Mouse (Mus musculus) midbrain, embryonic 14.5 days (tissue): Measurements from ENCODE around the gene Sept5. TPM values are rescaled to one million over a fixed set of nuclear protein-coding genes. Genes with fewer than 3 reads are reported as not detected.

Experiments used
- ATAC-seq: fragments of 200-750 bp; cut with Nextera tagmentation; 2 replicates; pipeline ENCODE4 v1.8.0; 2017; ENCODE audit warnings: moderate number of reproducible peaks, moderate library complexity; ENCODE audit not compliant: low FRiP score, low TSS enrichment
- DNase-seq: peaks from one replicate; pipeline ENCODE4 v3.0.0-alpha.2; 2015
- H3K27ac ChIP-seq: fragments of 300-500 bp; sonication (generic); replicated peaks from 2 replicates; pipeline ENCODE4 v1.5.1; 2014; ENCODE audit warnings: mild to moderate bottlenecking, low read depth, low read length, moderate library complexity
- H3K27me3 ChIP-seq: fragments of 300-500 bp; sonication (generic); 2 replicates; pipeline ENCODE4 v1.6.1; 2014; ENCODE audit warnings: low read length, control low read depth, mixed read lengths; ENCODE audit not compliant: control insufficient read depth, insufficient read depth
- H3K36me3 ChIP-seq: fragments of 300-500 bp; sonication (generic); 2 replicates; pipeline ENCODE4 v1.6.1; 2014; ENCODE audit warnings: low read length, control low read depth; ENCODE audit not compliant: control insufficient read depth, insufficient read depth
- H3K4me1 ChIP-seq: fragments of 300-500 bp; sonication (generic); 2 replicates; pipeline ENCODE4 v1.6.1; 2014; ENCODE audit warnings: mild to moderate bottlenecking, antibody characterized with exemption, low read length, control low read depth; ENCODE audit not compliant: control insufficient read depth, insufficient read depth
- H3K4me2 ChIP-seq: fragments of 300-500 bp; sonication (generic); 2 replicates; pipeline ENCODE4 v1.6.1; 2014; ENCODE audit warnings: mild to moderate bottlenecking, low read length, moderate library complexity
- H3K4me3 ChIP-seq: fragments of 300-500 bp; sonication (generic); replicated peaks from 2 replicates; pipeline ENCODE4 v1.5.1; 2014; ENCODE audit warnings: low read depth, low read length
- H3K9ac ChIP-seq: fragments of 300-500 bp; sonication (generic); replicated peaks from 2 replicates; pipeline ENCODE4 v1.6.1; 2014; ENCODE audit warnings: mild to moderate bottlenecking, low read length, moderate library complexity
- H3K9me3 ChIP-seq: fragments of 300-500 bp; sonication (generic); 2 replicates; pipeline ENCODE4 v1.6.1; 2016; ENCODE audit warnings: low read length, control low read depth, mixed read lengths; ENCODE audit not compliant: control insufficient read depth
- WGBS: fragments of 180-500 bp; shearing (Covaris S2); extraction: QIAGEN DNeasy Blood & Tissue Kit; methylation state at CpG from one replicate; pipeline ENCODE4 v1.1.7; 2014; 5-methylcytosine and 5-hydroxymethylcytosine counted together
- polyA plus RNA-seq: library from polyadenylated mRNA; unstranded; fragments of >200 nt; fragmentation: Nextera tagmentation; extraction: Ambion mirVana; gene quantifications from 2 replicates; pipeline ENCODE4 v1.2.1, GENCODE M21; 2014

Sept5 gene
- polyA plus RNA-seq, 1 experiment from 2014 or later = 175 TPM

- Histone ChIP-seq H3K27me3 (no peaks in the 10 kb centered on the region), H3K9ac (no peak overlapping the region), H3K36me3 (no peaks in the 10 kb centered on the region), H3K4me3 (no peak overlapping the region), H3K27ac (no peak overlapping the region), H3K4me1 (no peaks in the 10 kb centered on the region), H3K4me2 (no peak overlapping the region), H3K9me3 (no peaks in the 10 kb centered on the region)
- WGBS = 90% methylated on average over 6 of the region's 6 CpGs
- ATAC-seq (no peak), DNase-seq (no peak)
Observed at GRCm38 (mm10) chr16:18653290-18654160, 23.8 kb upstream of the Sept5 start.

GRCm38 (mm10) chr16:18649126-18649525 is 19.4 kb upstream of the Sept5 start:
- Histone ChIP-seq H3K27me3 (no peaks in the 10 kb centered on the region), H3K36me3 (no peaks in the 10 kb centered on the region), H3K4me3 (no peak overlapping the region), H3K9ac (no peak overlapping the region), H3K9me3 (no peaks in the 10 kb centered on the region), H3K4me2 (no peak overlapping the region), H3K27ac (no peak overlapping the region), H3K4me1 (no peaks in the 10 kb centered on the region)
- WGBS = 75% methylated on average over 3 of the region's 3 CpGs
- DNase-seq (no peak), ATAC-seq (no peak)

- Histone ChIP-seq H3K9me3 (no peaks in the 10 kb centered on the region), H3K36me3 (no peaks in the 10 kb centered on the region), H3K27ac (no peak overlapping the region), H3K9ac (no peak overlapping the region), H3K4me2 (no peak overlapping the region), H3K4me1 (no peaks in the 10 kb centered on the region), H3K4me3 (no peak overlapping the region), H3K27me3 (no peaks in the 10 kb centered on the region)
- WGBS = 78% methylated on average over 6 of the region's 6 CpGs
- DNase-seq (no peak), ATAC-seq (no peak)
Observed at GRCm38 (mm10) chr16:18645329-18645728, 15.6 kb upstream of the Sept5 start.

GRCm38 (mm10) chr16:18644485-18644884 is 14.7 kb upstream of the Sept5 start:
- Histone ChIP-seq H3K27ac (no peak overlapping the region), H3K4me3 (no peak overlapping the region), H3K36me3 (no peaks in the 10 kb centered on the region), H3K9ac (no peak overlapping the region), H3K9me3 (no peaks in the 10 kb centered on the region), H3K4me1 (no peaks in the 10 kb centered on the region), H3K4me2 (no peak overlapping the region), H3K27me3 (no peaks in the 10 kb centered on the region)
- no peak for ATAC-seq
- WGBS = 80% methylated on average over 4 of the region's 4 CpGs
- DNase-seq = no peak

GRCm38 (mm10) chr16:18643406-18643998 is 13.7 kb upstream of the Sept5 start:
- Histone ChIP-seq H3K36me3 (no peaks in the 10 kb centered on the region), H3K4me1 (no peaks in the 10 kb centered on the region), H3K4me3 (no peak overlapping the region), H3K27ac (no peak overlapping the region), H3K27me3 (no peaks in the 10 kb centered on the region), H3K4me2 (no peak overlapping the region), H3K9me3 (no peaks in the 10 kb centered on the region), H3K9ac (no peak overlapping the region)
- DNase-seq (no peak), ATAC-seq (no peak)
- 75% methylated on average over 11 of the region's 11 CpGs for WGBS

GRCm38 (mm10) chr16:18642897-18643296 is 13.1 kb upstream of the Sept5 start:
- Histone ChIP-seq H3K36me3 (no peaks in the 10 kb centered on the region), H3K27ac (no peak overlapping the region), H3K9me3 (no peaks in the 10 kb centered on the region), H3K9ac (no peak overlapping the region), H3K4me3 (no peak overlapping the region), H3K4me2 (no peak overlapping the region), H3K4me1 (no peaks in the 10 kb centered on the region), H3K27me3 (no peaks in the 10 kb centered on the region)
- no peak for ATAC-seq
- no peak for DNase-seq
- WGBS = 85% methylated on average over 4 of the region's 4 CpGs

GRCm38 (mm10) chr16:18642291-18642690 is 12.5 kb upstream of the Sept5 start:
- Histone ChIP-seq H3K4me2 (no peak overlapping the region), H3K36me3 (no peaks in the 10 kb centered on the region), H3K4me1 (no peaks in the 10 kb centered on the region), H3K27me3 (no peaks in the 10 kb centered on the region), H3K9me3 (no peaks in the 10 kb centered on the region), H3K27ac (no peak overlapping the region), H3K9ac (no peak overlapping the region), H3K4me3 (no peak overlapping the region)
- DNase-seq = no peak
- WGBS = 65% methylated on average over 7 of the region's 7 CpGs
- no peak for ATAC-seq

- ATAC-seq = no peak
- no peak overlapping the region for H3K27ac ChIP-seq
- no peak overlapping the region for H3K4me3 ChIP-seq
- H3K36me3 ChIP-seq = no peaks in the 10 kb centered on the region
- no peaks in the 10 kb centered on the region for H3K9me3 ChIP-seq
- WGBS = 95% methylated on average over 1 of the region's 1 CpGs
- no peak overlapping the region for H3K9ac ChIP-seq
- no peak for DNase-seq
- H3K4me2 ChIP-seq = no peak overlapping the region
- H3K4me1 ChIP-seq = no peaks in the 10 kb centered on the region
- no peaks in the 10 kb centered on the region for H3K27me3 ChIP-seq
Observed at GRCm38 (mm10) chr16:18639382-18639929, 9.7 kb upstream of the Sept5 start.

GRCm38 (mm10) chr16:18638396-18638795 is 8.6 kb upstream of the Sept5 start:
- no peaks in the 10 kb centered on the region for H3K36me3 ChIP-seq
- ATAC-seq (no peak), DNase-seq (no peak)
- H3K4me1 ChIP-seq = no peaks in the 10 kb centered on the region
- H3K27ac ChIP-seq = no peak overlapping the region
- no peaks in the 10 kb centered on the region for H3K9me3 ChIP-seq
- H3K4me2 ChIP-seq = no peak overlapping the region
- 43% methylated on average over 2 of the region's 2 CpGs for WGBS
- H3K9ac ChIP-seq = no peak overlapping the region
- H3K4me3 ChIP-seq = no peak overlapping the region
- no peaks in the 10 kb centered on the region for H3K27me3 ChIP-seq
